Mouse (Mus musculus) erythroblast, embryonic 14.5 days (primary cell): ENCODE results near the gene Cacng8.

Experiments
- GATA1 ChIP-seq: IDR thresholded peaks from 2 replicates; pipeline ENCODE4 v1.6.1; 2012; ENCODE audit warnings: low read length, inconsistent platforms, mixed read lengths
- TAL1 ChIP-seq: IDR thresholded peaks from 3 replicates; pipeline ENCODE4 v1.6.1; 2012; ENCODE audit warnings: low read length, inconsistent platforms, mixed read lengths

DNA sequence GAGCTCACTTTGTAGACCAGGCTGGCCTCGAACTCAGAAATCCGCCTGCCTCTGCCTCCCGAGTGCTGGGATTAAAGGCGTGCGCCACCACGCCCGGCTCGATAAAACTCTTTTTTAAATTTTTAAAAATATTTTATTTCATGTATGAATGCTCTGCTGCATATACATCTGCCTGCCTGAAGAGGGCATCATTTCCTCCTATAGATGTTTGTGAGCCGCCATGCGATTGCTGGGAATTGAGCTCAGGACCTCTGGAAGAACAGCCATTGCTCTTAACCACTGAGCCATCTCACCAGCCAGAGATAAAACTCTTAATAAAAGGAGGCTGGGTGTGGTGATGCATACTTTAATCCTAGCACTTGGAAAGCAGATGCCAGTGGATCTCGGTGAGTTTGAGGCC lies 49.5 kb downstream of the Cacng8 start:
- TF ChIP-seq GATA1 (no peak), TAL1 (no peak)
